Mouse (Mus musculus): ENCODE data around the gene Ubald1. TPM values are rescaled to one million over a fixed set of nuclear protein-coding genes. Genes with fewer than 3 reads are reported as not detected.

Ubald1 gene
- total RNA-seq, 2 experiments from 2014 or later = 18.3 to 39.6 TPM

GRCm38 (mm10) chr16:4876033-4876680 is 4.0 kb downstream of the Ubald1 start:
- no peak for ATAC-seq (replicated peaks; ENCODE audit: low FRiP score, poor library complexity, severe bottlenecking)

GRCm38 (mm10) chr16:4875198-4876032 is 4.7 kb downstream of the Ubald1 start:
- ATAC-seq (replicated peaks; ENCODE audit: low FRiP score, poor library complexity, severe bottlenecking) = no peak

- no peak for ATAC-seq (replicated peaks; ENCODE audit: low FRiP score, poor library complexity, severe bottlenecking)
Observed at GRCm38 (mm10) chr16:4871926-4872325, 8.2 kb downstream of the Ubald1 start.

GRCm38 (mm10) chr16:4870490-4870889 is 9.6 kb downstream of the Ubald1 start:
- ATAC-seq (replicated peaks; ENCODE audit: low FRiP score, poor library complexity, severe bottlenecking) = no peak

- ATAC-seq (replicated peaks; ENCODE audit: low FRiP score, poor library complexity, severe bottlenecking) = no peak
Observed at GRCm38 (mm10) chr16:4866101-4866695, 13.9 kb downstream of the Ubald1 start.

- ATAC-seq (replicated peaks; ENCODE audit: low FRiP score, poor library complexity, severe bottlenecking) = no peak
Observed at GRCm38 (mm10) chr16:4863742-4864141, 16.4 kb downstream of the Ubald1 start.

- ATAC-seq (replicated peaks; ENCODE audit: low FRiP score, poor library complexity, severe bottlenecking) = peak; percentile 67
Observed at GRCm38 (mm10) chr16:4862863-4863483, 17.1 kb downstream of the Ubald1 start.

GRCm38 (mm10) chr16:4861392-4861791 is 18.7 kb downstream of the Ubald1 start:
- no peak for ATAC-seq (replicated peaks; ENCODE audit: low FRiP score, poor library complexity, severe bottlenecking)

GRCm38 (mm10) chr16:4855046-4855650 is 25.0 kb downstream of the Ubald1 start:
- ATAC-seq (replicated peaks; ENCODE audit: low FRiP score, poor library complexity, severe bottlenecking) = no peak

- ATAC-seq (replicated peaks; ENCODE audit: low FRiP score, poor library complexity, severe bottlenecking) = no peak
Observed at GRCm38 (mm10) chr16:4850938-4851628, 29.0 kb downstream of the Ubald1 start.

- ATAC-seq (replicated peaks; ENCODE audit: low FRiP score, poor library complexity, severe bottlenecking) = no peak
Observed at GRCm38 (mm10) chr16:4850361-4850760, 29.8 kb downstream of the Ubald1 start.

- ATAC-seq (replicated peaks; ENCODE audit: low FRiP score, poor library complexity, severe bottlenecking) = no peak
Observed at GRCm38 (mm10) chr16:4848090-4848489, 32.0 kb downstream of the Ubald1 start.

GRCm38 (mm10) chr16:4847041-4847440 is 33.1 kb downstream of the Ubald1 start:
- ATAC-seq (replicated peaks; ENCODE audit: low FRiP score, poor library complexity, severe bottlenecking) = no peak

- ATAC-seq (replicated peaks; ENCODE audit: low FRiP score, poor library complexity, severe bottlenecking) = no peak
Observed at GRCm38 (mm10) chr16:4840231-4840630, 39.9 kb downstream of the Ubald1 start.

GRCm38 (mm10) chr16:4839552-4839951 is 40.6 kb downstream of the Ubald1 start:
- ATAC-seq (replicated peaks; ENCODE audit: low FRiP score, poor library complexity, severe bottlenecking) = no peak

GRCm38 (mm10) chr16:4837631-4838030 is 42.5 kb downstream of the Ubald1 start:
- ATAC-seq (replicated peaks; ENCODE audit: low FRiP score, poor library complexity, severe bottlenecking) = no peak

GRCm38 (mm10) chr16:4835191-4835590 is 44.9 kb downstream of the Ubald1 start, which contains the start of gene 4930562C15Rik:
4930562C15Rik (plus strand) TSS chr16:4835416.
- no peak for ATAC-seq (replicated peaks; ENCODE audit: low FRiP score, poor library complexity, severe bottlenecking)

GRCm38 (mm10) chr16:4833858-4834257 is 46.3 kb downstream of the Ubald1 start:
- no peak for ATAC-seq (replicated peaks; ENCODE audit: low FRiP score, poor library complexity, severe bottlenecking)

GRCm38 (mm10) chr16:4831650-4832419 is 48.3 kb downstream of the Ubald1 start:
- no peak for ATAC-seq (replicated peaks; ENCODE audit: low FRiP score, poor library complexity, severe bottlenecking)

Measured in erythroblast, adult 5-6 weeks (primary cell).